Mouse (Mus musculus): ENCODE measurements around the gene Hipk3. TPM values are rescaled to one million over a fixed set of nuclear protein-coding genes. Genes with fewer than 3 reads are reported as not detected.

Gene Hipk3
- total RNA-seq, 2 experiments from 2014 or later: 67.0 to 69.2 TPM

Small RNA genes within 50 kb of the gene (microRNA-seq; reads per million reads assigned to microRNA genes)
- 0 reads per million in 2 experiments for gene Mir1902

Other genes with a start within 250 kb of the Hipk3 start
- gene D430041D05Rik, start 83.4 kb downstream of the Hipk3 start, total RNA-seq (2021): 10 to 100 TPM; 88.3 to 98.4 TPM
- 10 to 100 TPM; 44.9 to 52.1 TPM for gene Cstf3, start 96.1 kb upstream of the Hipk3 start, total RNA-seq (2021)
- gene Tcp11l1, start 217.7 kb upstream of the Hipk3 start, total RNA-seq (2021): 10 to 100 TPM; 40.8 to 44.0 TPM
- not detected for gene Pin1rt1, start 221.9 kb upstream of the Hipk3 start, total RNA-seq (2021)
- 1 to 10 TPM; 1.9 to 2.2 TPM for gene Depdc7, start 248.4 kb upstream of the Hipk3 start, total RNA-seq (2021)

All from layer of hippocampus, postnatal 36 days (tissue).